Mouse (Mus musculus) urinary bladder, adult 2 months (tissue): ENCODE results near the gene Tex12. TPM values are rescaled to one million over a fixed set of nuclear protein-coding genes. Genes with fewer than 3 reads are reported as not detected.

Experiments used
- DNase-seq: peaks from one replicate; pipeline ENCODE4 v3.0.0; 2022; ENCODE audit warnings: low spot score
- polyA plus RNA-seq: library from polyadenylated mRNA; depleted of rRNA; stranded (reverse); fragments of >200 nt; gene quantifications from 2 replicates; pipeline ENCODE4 v1.2.3, GENCODE M21; 2012; rRNA removed

The Tex12 gene
- polyA plus RNA-seq, 1 experiment, result not detected

GRCm38 (mm10) chr9:50515462-50515861 lies 45.7 kb downstream of the Tex12 start:
- DNase-seq, result no peak

DNA sequence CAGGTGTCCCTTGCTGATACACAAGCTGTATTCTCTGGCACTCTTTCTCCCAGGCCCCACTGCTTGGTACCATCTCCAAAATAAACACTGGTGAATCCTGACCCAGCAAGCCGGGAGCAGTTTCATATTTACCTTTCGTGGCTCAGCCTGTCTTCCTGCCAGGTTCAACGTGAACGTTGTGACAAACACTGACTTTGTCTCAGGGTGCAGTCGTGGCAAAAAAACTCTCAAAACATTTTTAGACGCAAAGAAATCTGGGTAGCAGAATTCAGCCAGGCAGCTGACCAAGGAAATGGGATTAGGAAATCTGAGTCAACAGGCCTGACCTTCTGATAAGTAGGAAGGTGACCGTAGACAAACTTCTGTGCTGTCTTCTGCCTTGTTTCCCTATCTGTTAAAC lies 53.6 kb downstream of the Tex12 start:
- DNase-seq, result no peak

Other genes starting within 250 kb of the Tex12 start
- 323 and 341 TPM in 2 replicates for gene Rpl10-ps3, start 216.4 kb downstream of the Tex12 start, polyA plus RNA-seq
- gene Plet1, start 66.8 kb downstream of the Tex12 start, polyA plus RNA-seq, result 133 and 162 TPM in 2 replicates
- gene Pts, start 32.6 kb downstream of the Tex12 start, polyA plus RNA-seq, result 101 and 137 TPM in 2 replicates
- gene Il18, start 6.5 kb downstream of the Tex12 start, polyA plus RNA-seq, result 5.7 and 8.2 TPM in 2 replicates
- gene Bco2, start 6.1 kb downstream of the Tex12 start, polyA plus RNA-seq, result 0.77 and 0.80 TPM in 2 replicates
- gene Sdhd, start 42.5 kb upstream of the Tex12 start, polyA plus RNA-seq, result 154 and 189 TPM in 2 replicates
- gene Timm8b, start 42.6 kb upstream of the Tex12 start, polyA plus RNA-seq, result 181 and 191 TPM in 2 replicates
- 2.1 and 2.5 TPM in 2 replicates for gene Pih1d2, start 56.0 kb upstream of the Tex12 start, polyA plus RNA-seq
- 13.2 and 13.9 TPM in 2 replicates for gene Nkapd1, start 56.1 kb upstream of the Tex12 start, polyA plus RNA-seq
- 42.8 and 43.1 TPM in 2 replicates for gene Dlat, start 98.5 kb upstream of the Tex12 start, polyA plus RNA-seq
- 9.1 and 11.4 TPM in 2 replicates for gene Dixdc1, start 178.2 kb upstream of the Tex12 start, polyA plus RNA-seq
- gene 2310030G06Rik, start 185.2 kb upstream of the Tex12 start, polyA plus RNA-seq, result 12.4 and 13.5 TPM in 2 replicates
- 150 and 169 TPM in 2 replicates for gene Cryab, start 190.0 kb upstream of the Tex12 start, polyA plus RNA-seq
- gene Hspb2, start 191.0 kb upstream of the Tex12 start, polyA plus RNA-seq, result 48.5 and 54.7 TPM in 2 replicates
- 8.2 and 8.6 TPM in 2 replicates for gene Fdxacb1, start 206.9 kb upstream of the Tex12 start, polyA plus RNA-seq
- 19.7 and 22.0 TPM in 2 replicates for gene Alg9, start 213.7 kb upstream of the Tex12 start, polyA plus RNA-seq
- gene 1110032A03Rik, start 214.2 kb upstream of the Tex12 start, polyA plus RNA-seq, result 60.8 and 68.2 TPM in 2 replicates